Mouse (Mus musculus): ENCODE measurements around the gene Srsf10. TPM values are rescaled to one million over a fixed set of nuclear protein-coding genes. Genes with fewer than 3 reads are reported as not detected.

The Srsf10 gene
- polyA plus RNA-seq, 1 experiment from 2014 or later, result 279 TPM

DNA sequence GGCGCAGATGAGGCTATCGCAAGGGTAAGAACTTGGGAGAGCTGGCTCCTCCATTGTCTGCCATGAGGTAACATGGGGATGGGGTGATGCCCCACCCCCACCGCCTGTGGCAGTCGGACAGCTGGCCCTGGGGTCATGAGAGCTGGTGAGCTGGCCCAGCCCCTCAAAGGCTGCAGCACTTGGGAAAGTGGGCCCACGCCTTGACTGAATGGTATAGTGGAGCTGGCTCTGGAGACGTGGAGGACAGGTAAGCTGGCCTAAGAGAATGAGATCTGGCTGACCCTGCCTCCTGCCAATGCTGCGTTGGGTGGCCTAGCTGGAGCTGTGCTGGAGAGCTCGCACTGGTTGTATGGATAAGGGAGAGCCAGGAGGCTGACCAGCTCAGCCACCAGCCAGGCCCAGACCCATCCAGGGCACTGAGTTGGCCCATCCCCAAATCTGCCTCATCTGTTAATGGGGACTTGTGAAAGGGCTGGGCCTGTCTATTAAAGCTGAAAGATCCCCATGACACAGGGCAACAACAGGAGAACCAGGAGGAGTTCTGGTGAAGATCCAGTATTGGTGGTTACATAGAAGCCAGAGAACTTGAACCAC is 21.3 kb upstream of the Srsf10 start:
- no peak for ATAC-seq (ENCODE audit: low FRiP score, low read depth)
- Histone ChIP-seq H3K27ac (no peak overlapping the region), H3K27me3 (replicated peaks) (no peaks in the 10 kb centered on the region), H3K4me1 (peaks cover 12% of the 10 kb centered on the region), H3K4me2 (replicated peaks) (no peak overlapping the region), H3K9me3 (no peaks in the 10 kb centered on the region), H3K9ac (no peak overlapping the region), H3K4me3 (no peak overlapping the region), H3K36me3 (no peaks in the 10 kb centered on the region)
- WGBS, result 87% methylated on average over 8 of the region's 8 CpGs

DNA sequence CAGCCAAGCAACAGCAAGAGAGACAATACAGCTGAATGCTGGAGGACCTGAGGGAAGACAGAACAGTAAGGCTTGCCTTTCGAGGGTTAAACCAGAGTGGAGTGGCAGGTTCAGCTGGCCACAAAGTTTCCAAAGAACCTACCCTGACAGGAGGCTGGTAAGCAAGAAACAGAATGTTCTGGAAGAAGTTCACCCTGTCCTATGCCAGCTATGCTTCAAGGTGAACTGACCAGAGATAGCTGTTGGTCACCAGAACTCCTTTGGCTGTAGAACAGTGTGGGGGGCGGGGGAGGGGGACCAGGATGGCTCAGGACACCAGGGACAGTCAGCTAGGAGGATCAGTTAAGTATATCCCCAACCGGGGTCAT is 16.6 kb upstream of the Srsf10 start:
- 0 out of 2 replicates have a peak, but pooled peaks cover 3% of the 10 kb centered on the region for H3K4me1 ChIP-seq
- H3K4me3 ChIP-seq, result no peak overlapping the region
- H3K36me3 ChIP-seq, result no peaks in the 10 kb centered on the region
- H3K4me2 ChIP-seq (replicated peaks), result no peak overlapping the region
- no peak overlapping the region for H3K27ac ChIP-seq
- H3K9ac ChIP-seq, result no peak overlapping the region
- H3K27me3 ChIP-seq (replicated peaks), result no peaks in the 10 kb centered on the region
- 81% methylated on average over 3 of the region's 3 CpGs for WGBS
- no peak for ATAC-seq (ENCODE audit: low FRiP score, low read depth)
- no peaks in the 10 kb centered on the region for H3K9me3 ChIP-seq

DNA sequence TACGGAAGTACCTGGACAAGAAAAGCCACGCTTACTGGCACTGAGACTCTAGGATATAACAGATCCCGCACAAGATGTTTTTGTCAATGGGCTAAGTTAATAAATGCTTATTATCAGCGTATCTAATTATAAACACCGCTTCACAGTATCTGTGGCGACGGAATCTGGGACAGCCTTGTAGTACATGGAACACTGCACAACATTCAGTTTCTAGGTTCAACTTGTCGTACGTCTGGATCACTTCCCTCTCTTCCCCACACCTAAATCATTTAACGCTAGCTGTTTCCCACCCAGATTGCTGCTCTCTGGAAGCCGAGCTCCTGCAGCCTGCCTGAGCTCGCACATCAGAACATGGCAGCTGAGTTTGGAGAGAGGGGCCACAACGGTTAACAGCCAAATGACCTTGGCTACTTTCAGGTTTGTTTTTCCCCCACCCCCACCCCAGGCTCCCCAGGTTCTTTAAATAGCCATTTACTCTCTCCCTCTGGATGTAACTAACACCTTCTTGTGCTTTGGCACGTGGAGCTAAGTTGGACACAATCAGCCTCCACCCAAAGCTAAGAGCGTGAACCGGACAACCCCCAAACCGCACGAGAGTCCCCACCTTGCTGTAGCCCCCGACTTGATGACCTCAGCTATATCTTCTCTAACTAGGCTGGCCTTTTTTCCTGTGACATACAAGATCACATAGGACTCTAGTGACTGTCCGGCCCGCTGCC is 16.1 kb upstream of the Srsf10 start:
- H3K4me3 ChIP-seq, result no peak overlapping the region
- no peaks in the 10 kb centered on the region for H3K9me3 ChIP-seq
- no peak overlapping the region for H3K27ac ChIP-seq
- WGBS, result 84% methylated on average over 21 of the region's 21 CpGs
- no peaks in the 10 kb centered on the region for H3K27me3 ChIP-seq (replicated peaks)
- no peaks in the 10 kb centered on the region for H3K4me1 ChIP-seq
- H3K36me3 ChIP-seq, result no peaks in the 10 kb centered on the region
- H3K9ac ChIP-seq, result no peak overlapping the region
- no peak for ATAC-seq (ENCODE audit: low FRiP score, low read depth)
- no peak overlapping the region for H3K4me2 ChIP-seq (replicated peaks)

DNA sequence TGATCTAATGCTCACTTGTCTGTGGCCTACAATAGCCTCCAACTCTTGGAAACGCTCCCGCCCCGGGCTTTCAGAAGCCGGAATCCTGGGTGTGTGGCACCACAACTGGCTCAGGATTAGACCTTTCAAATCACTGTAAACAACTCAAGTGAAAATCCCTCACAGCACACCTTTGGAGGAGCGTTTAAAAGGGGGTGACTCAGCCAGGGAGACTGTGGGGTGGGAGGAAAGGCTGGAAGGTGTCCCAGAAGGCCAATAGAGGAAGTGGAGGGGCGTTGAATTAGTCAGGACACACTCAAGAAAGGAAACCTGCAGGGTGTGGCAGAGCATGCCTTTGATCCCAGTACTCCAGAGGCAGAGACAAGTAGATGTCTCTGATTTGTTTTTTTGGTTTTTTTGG is 11.1 kb upstream of the Srsf10 start:
- no peak for ATAC-seq (ENCODE audit: low FRiP score, low read depth)
- 91% methylated on average over 6 of the region's 6 CpGs for WGBS
- H3K36me3 ChIP-seq, result no peaks in the 10 kb centered on the region

DNA sequence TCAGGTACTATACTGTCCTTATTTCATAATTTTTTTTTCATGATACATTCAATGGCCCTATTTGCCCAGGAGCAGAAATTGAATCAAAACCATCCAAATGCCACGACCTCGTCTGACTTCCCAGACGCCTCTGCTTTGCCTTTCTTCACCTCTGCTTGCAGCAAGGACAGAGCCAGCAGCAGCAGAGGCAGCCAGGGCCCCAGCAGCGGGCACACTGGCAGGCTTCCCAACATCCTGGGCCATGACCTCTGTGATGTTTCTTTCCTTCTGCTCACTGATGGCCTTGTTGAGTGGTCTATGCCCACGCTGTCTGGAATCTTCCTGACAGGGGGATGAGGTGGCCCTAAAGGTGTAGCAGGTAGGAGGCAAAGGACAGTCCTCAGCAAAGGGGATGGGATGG is 8.0 kb upstream of the Srsf10 start:
- no peak for ATAC-seq (ENCODE audit: low FRiP score, low read depth)
- H3K4me3 ChIP-seq, result no peak overlapping the region

More for the DNA sequence above, 11.1 kb upstream of the Srsf10 start:
- Histone ChIP-seq H3K27me3 (replicated peaks) (no peaks in the 10 kb centered on the region), H3K4me3 (no peak overlapping the region), H3K27ac (no peak overlapping the region), H3K9me3 (peaks cover 3% of the 10 kb centered on the region; the same call in 1 of the 2 replicates), H3K9ac (no peak overlapping the region), H3K4me1 (no peaks in the 10 kb centered on the region), H3K4me2 (replicated peaks) (no peak overlapping the region)

DNA sequence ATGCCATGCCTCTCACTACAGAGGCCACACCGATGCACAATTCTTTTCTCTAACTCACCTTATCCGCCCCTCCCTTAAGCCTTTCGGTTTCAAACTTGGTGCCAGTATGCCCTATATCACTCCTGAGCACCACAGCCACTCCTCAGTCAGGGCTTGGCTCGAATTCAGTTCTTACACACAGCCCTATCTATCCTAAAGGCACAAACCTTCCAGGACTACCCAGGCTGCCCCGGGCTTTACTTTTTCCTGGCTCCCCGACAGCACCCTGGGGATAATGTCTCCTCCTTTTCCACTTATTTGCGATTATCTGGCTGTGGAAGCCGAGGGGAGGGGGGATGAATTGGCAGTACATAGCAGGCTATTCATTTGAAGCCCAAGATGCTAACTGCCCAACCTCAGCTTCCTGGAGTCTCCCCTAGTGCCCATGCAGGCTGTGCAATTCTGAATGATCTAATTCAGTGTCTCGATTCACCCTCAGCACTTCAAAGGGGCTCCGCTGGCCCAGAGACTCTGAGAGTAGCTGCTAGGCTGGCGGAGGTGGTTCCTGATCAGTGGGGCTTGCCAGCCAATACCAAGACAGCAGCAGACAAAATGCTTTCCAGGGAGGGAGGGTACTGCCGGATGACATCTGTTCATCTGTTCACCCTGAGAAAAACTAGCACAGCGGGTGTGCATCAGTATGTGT is 5.0 kb upstream of the Srsf10 start:
- H3K4me2 ChIP-seq (replicated peaks), result peak overlapping the region; percentile 26
- no peak for ATAC-seq (ENCODE audit: low FRiP score, low read depth)
- H3K36me3 ChIP-seq, result no peaks in the 10 kb centered on the region
- no peaks in the 10 kb centered on the region for H3K9me3 ChIP-seq
- no peak overlapping the region for H3K27ac ChIP-seq
- peaks cover 24% of the 10 kb centered on the region for H3K4me1 ChIP-seq
- peak overlapping the region; percentile 44; the same call in 1 of the 2 replicates for H3K9ac ChIP-seq
- WGBS, result 33% methylated on average over 13 of the region's 13 CpGs
- no peaks in the 10 kb centered on the region; the same call in 1 of the 2 replicates for H3K27me3 ChIP-seq (replicated peaks)
- no peak overlapping the region for H3K4me3 ChIP-seq

More for the DNA sequence above, 8.0 kb upstream of the Srsf10 start:
- Histone ChIP-seq H3K9ac (no peak overlapping the region), H3K4me2 (replicated peaks) (no peak overlapping the region), H3K27ac (no peak overlapping the region), H3K27me3 (replicated peaks) (no peaks in the 10 kb centered on the region; the same call in 1 of the 2 replicates), H3K9me3 (peaks cover 3% of the 10 kb centered on the region; the same call in 1 of the 2 replicates), H3K4me1 (peaks cover 13% of the 10 kb centered on the region), H3K36me3 (no peaks in the 10 kb centered on the region)
- WGBS, result 67% methylated on average over 5 of the region's 5 CpGs

DNA sequence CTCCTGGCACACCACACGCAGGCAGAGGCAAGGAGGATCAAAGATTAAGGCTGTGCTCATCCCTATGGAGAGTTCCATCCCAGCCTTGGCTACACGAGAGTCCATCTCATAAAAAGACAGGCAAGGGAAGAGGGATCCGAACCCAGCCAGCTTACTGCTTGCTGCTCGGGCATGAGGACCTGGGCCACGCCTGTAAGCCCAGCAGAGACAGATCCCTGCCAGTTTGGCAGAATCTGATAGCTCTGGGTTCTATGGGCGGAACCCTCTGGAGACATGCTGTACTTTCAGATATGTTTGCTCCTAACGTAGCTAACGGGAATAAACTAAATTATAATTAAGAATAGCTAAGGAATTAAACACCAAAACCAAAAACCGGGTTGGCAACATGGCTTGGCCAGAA is 3.6 kb upstream of the Srsf10 start:
- Histone ChIP-seq H3K27ac (no peak overlapping the region), H3K9me3 (no peaks in the 10 kb centered on the region), H3K27me3 (replicated peaks) (no peaks in the 10 kb centered on the region; the same call in 1 of the 2 replicates), H3K36me3 (no peaks in the 10 kb centered on the region), H3K4me1 (peaks cover 24% of the 10 kb centered on the region), H3K4me2 (replicated peaks) (no peak overlapping the region), H3K4me3 (no peak overlapping the region), H3K9ac (no peak overlapping the region)
- WGBS, result 89% methylated on average over 9 of the region's 9 CpGs
- ATAC-seq (ENCODE audit: low FRiP score, low read depth), result no peak

DNA sequence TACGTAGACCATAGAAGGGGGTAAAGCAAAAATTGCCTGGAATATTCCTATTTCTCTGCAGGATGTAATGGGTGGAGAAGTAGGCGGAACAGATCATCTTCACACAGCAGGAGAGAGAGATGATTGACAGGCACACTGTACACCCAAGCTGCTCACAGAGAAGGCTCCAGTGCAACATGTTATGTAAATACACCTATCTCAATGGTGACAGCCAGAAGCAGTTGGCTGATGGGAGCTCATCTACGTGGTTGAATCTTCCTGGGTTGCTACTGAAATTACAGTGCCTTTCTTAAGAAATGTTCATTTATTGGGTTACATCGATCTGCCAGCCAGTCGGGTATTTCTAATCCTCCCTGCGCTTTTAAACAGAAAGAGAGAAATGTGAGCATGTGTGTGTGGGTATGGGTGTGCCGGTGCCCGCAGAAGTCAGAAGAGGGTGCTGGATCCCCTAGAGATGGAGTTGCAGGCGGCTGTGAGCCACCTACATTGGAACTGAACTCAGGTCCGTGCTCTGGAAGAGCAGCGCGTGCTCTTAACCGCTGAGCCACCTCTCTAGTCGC is 1.5 kb upstream of the Srsf10 start:
- H3K9ac ChIP-seq, result no peak overlapping the region
- no peaks in the 10 kb centered on the region for H3K9me3 ChIP-seq
- WGBS, result 91% methylated on average over 14 of the region's 14 CpGs
- no peak overlapping the region for H3K27ac ChIP-seq
- H3K27me3 ChIP-seq (replicated peaks), result no peaks in the 10 kb centered on the region; the same call in 1 of the 2 replicates
- no peak overlapping the region for H3K4me3 ChIP-seq
- no peaks in the 10 kb centered on the region for H3K36me3 ChIP-seq
- H3K4me2 ChIP-seq (replicated peaks), result peak overlapping the region; percentile 78; the same call in 1 of the 2 replicates
- no peak for ATAC-seq (ENCODE audit: low FRiP score, low read depth)
- peaks cover 32% of the 10 kb centered on the region for H3K4me1 ChIP-seq

DNA sequence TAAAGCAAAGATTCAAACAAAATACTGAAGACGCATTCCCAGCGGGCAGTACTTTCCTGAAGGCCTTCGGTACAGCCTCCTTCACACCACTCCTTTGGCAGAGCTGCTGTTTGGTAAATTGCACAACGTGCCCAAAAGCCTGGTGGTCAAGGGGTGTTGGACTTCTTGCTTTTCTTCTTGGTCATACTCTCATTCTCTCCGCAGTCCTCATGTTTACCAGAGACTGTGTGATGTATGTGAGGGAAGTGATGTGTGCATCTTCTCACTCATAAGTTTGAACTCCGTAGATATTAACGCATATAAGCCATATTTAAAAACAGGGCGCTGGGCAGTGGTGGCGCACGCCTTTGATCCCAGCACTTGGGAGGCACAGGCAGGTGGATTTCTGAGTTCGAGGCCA is 917 bp upstream of the Srsf10 start:
- Histone ChIP-seq H3K36me3 (no peaks in the 10 kb centered on the region), H3K27ac (0 out of 2 replicates have a peak overlapping the region, but pooled peaks have one; percentile 98), H3K9ac (peak overlapping the region; percentile 97), H3K4me3 (no peak overlapping the region), H3K27me3 (replicated peaks) (no peaks in the 10 kb centered on the region; the same call in 1 of the 2 replicates), H3K4me2 (replicated peaks) (peak overlapping the region; percentile 78), H3K9me3 (no peaks in the 10 kb centered on the region), H3K4me1 (peaks cover 37% of the 10 kb centered on the region)
- WGBS, result 73% methylated on average over 11 of the region's 11 CpGs
- no peak for ATAC-seq (ENCODE audit: low FRiP score, low read depth)

DNA sequence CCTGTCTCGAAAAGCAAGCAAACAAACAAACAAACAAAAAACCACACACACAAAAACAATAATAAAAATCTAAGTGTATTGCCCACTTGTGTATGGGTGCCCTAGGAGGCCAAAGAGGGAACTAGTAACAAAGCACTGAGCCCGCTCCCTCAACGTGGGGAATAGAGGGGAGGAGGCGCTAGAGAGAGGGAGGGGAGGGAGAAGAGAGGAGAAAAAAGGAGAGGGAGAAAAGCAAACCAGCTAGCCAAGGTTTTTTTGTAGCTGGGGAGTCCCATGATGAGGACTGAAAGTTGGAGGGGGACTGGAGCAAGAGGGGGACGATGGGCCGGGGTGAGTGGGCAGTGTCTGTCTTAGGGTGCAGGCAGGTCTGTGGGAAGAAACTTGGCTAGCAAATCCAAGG is 467 bp upstream of the Srsf10 start:
- Histone ChIP-seq H3K9ac (peak overlapping the region; percentile 97), H3K4me3 (peak overlapping the region; percentile 93), H3K4me1 (peaks cover 32% of the 10 kb centered on the region), H3K36me3 (no peaks in the 10 kb centered on the region), H3K4me2 (replicated peaks) (peak overlapping the region; percentile 78), H3K27ac (peak overlapping the region; percentile 98), H3K27me3 (replicated peaks) (no peaks in the 10 kb centered on the region; the same call in 1 of the 2 replicates), H3K9me3 (no peaks in the 10 kb centered on the region)
- WGBS, result 8% methylated on average over 6 of the region's 6 CpGs
- peak; percentile 30 for ATAC-seq (ENCODE audit: low FRiP score, low read depth)

DNA sequence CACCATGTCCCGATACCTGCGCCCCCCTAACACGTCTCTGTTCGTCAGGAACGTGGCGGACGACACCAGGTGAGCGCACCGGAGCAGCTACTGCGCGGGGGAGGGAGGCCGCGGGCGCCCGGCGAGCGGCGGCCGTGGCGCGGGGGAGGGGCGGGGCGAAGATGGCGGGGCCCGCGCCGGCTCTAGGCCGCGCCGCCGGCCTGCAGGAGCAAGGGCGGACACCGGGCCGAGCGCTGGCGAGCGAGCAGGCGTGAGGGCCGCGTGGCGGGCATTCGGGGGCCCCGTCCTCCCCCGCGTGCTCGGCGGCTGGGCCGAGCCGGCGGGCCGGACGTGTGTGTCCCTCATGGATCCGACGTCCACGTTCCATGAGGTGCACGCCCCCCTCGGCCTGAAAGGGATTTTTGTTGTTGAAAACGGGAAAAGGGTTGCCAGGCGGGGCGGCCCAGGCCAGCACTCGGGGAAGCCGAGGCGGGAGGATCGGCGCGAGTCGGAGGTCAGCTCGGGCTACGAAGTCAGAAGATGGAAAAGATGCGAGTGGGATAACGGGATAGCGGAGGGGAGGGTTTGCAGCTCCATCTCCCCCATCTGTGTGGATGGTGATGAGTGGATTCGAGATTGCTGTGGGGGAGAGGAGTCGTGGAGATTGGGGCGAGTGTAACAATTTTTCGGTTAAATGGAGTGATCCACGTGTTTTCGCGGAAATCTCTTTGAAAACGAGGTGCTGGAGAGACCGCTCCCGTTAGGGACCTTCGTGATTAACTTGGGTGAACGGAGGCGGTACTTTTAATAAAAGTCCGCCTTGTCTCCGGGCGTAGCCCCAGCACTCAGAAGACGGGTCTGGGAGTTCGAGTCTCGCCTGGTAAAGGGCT is 910 bp downstream of the Srsf10 start:
- Histone ChIP-seq H3K27me3 (replicated peaks) (no peaks in the 10 kb centered on the region; the same call in 1 of the 2 replicates), H3K27ac (peak overlapping the region; percentile 98), H3K4me1 (peaks cover 24% of the 10 kb centered on the region), H3K4me2 (replicated peaks) (peak overlapping the region; percentile 78), H3K36me3 (no peaks in the 10 kb centered on the region), H3K4me3 (peak overlapping the region; percentile 93), H3K9ac (peak overlapping the region; percentile 97), H3K9me3 (no peaks in the 10 kb centered on the region)
- peak; percentile 74 for ATAC-seq (ENCODE audit: low FRiP score, low read depth)
- under 1% methylated on average over 90 of the region's 91 CpGs for WGBS

Measured in neural tube, embryonic 12.5 days (tissue).